ENCODE assay signal across 28 mouse cellular contexts in the genomic region with DNA sequence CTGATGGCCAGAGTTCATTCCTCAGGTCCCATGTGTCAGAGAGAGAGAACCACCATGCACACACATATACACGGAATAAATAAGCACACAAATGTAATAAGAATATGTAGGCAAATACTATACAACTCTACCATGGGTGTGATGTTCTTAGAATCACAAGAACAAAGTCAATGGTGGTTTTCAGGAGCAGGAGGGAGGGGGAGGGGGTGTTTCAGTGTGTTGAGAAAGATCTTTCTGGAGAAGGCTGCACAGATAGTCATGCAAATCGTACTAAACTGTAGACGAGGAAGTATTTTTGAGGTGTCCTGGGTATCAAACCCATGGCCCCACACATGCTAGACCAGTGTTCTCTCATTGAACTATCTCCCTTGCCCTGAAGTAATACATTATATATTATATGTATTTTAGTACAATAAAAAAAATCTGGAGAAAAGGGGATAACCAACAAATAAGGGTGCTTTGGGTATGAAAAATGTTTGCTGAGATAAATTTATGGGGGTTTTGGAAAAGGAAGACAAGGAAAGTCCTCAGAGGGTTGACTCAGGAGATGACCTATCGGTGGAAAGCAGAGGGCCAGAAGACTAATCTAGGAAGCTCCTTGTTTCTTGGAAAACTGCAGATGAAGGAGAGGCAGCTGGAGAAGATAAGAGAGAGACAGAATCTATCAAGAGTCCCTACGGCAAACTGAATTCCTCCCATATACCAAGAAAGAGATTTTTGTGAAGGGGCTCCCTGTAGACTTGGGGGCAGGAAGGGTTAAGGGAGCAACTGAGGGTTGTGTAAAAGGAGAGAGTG. TPM values are rescaled to one million over a fixed set of nuclear protein-coding genes. Genes with fewer than 3 reads are reported as not detected.
DNase-seq lines count a peak whose midpoint lies in the region; ATAC-seq and TF ChIP-seq lines count a peak whose summit lies in the region.
"Had no signal": no experiment of that assay in that cellular context is flagged by ENCODE, and none has a peak within 500 bp of the region (broad histone marks: within the 10 kb centered on the region; RNA-seq: fewer than 3 reads in every experiment).

No protein-coding gene starts in this region.

- no peak overlapping the region for H3K9ac ChIP-seq in liver, postnatal 0 days (replicated peaks)
- no peak overlapping the region for H3K9ac ChIP-seq in liver, embryonic 11.5 days (ENCODE audit: low read depth, low read length)
- H3K9ac ChIP-seq in liver, embryonic 16.5 days (ENCODE audit: low read depth, low read length): no peak overlapping the region
- no peak overlapping the region for H3K9ac ChIP-seq in midbrain, embryonic 15.5 days
- H3K9ac ChIP-seq: embryonic facial prominence, embryonic 15.5 days; forebrain, embryonic 12.5 days; forebrain, postnatal 0 days; hindbrain, embryonic 13.5 days; lung, embryonic 15.5 days; midbrain, embryonic 12.5 days; neural tube, embryonic 13.5 days had no signal

- TF ChIP-seq CTCF in liver, postnatal 0 days (IDR thresholded peaks at IDR 0.05; ENCODE audit: low read depth): no peak

- H3K4me2 ChIP-seq in liver, postnatal 0 days (ENCODE audit: low read depth, low read length): no peak overlapping the region
- H3K4me2 ChIP-seq in liver, embryonic 11.5 days: no peak overlapping the region
- no peak overlapping the region for H3K4me2 ChIP-seq in liver, embryonic 16.5 days (ENCODE audit: low read depth, low read length)
- H3K4me2 ChIP-seq in midbrain, embryonic 15.5 days: no peak overlapping the region
- H3K4me2 ChIP-seq: embryonic facial prominence, embryonic 15.5 days; forebrain, embryonic 12.5 days; hindbrain, embryonic 13.5 days; lung, embryonic 15.5 days; midbrain, embryonic 12.5 days; neural tube, embryonic 13.5 days had no signal

- H3K36me3 ChIP-seq in heart, embryonic 10.5 days: no peaks in the 10 kb centered on the region
- H3K36me3 ChIP-seq in liver, postnatal 0 days (replicated peaks; ENCODE audit: insufficient read depth, low read length): no peaks in the 10 kb centered on the region
- H3K36me3 ChIP-seq in liver, embryonic 11.5 days (ENCODE audit: control insufficient read depth, insufficient read depth, low read length): no peaks in the 10 kb centered on the region
- H3K36me3 ChIP-seq in liver, embryonic 16.5 days (ENCODE audit: control insufficient read depth, insufficient read depth): no peaks in the 10 kb centered on the region
- H3K36me3 ChIP-seq in midbrain, embryonic 15.5 days (replicated peaks): no peaks in the 10 kb centered on the region
- H3K36me3 ChIP-seq: embryonic facial prominence, embryonic 10.5 days; embryonic facial prominence, embryonic 15.5 days; forebrain, embryonic 12.5 days; hindbrain, embryonic 13.5 days; lung, embryonic 15.5 days; midbrain, embryonic 12.5 days; neural tube, embryonic 13.5 days had no signal

- peak; percentile 60 for DNase-seq in heart, adult 11 months
- DNase-seq in heart, embryonic 10.5 days (ENCODE audit: low spot score): no peak
- peak; percentile 16 for DNase-seq in liver
- DNase-seq in liver, postnatal 0 days: no peak
- no peak for DNase-seq in liver, embryonic 11.5 days (ENCODE audit: low spot score)
- no peak for DNase-seq in left cerebral cortex, adult 18-20 months (ENCODE audit: low spot score in 2 of 2)
- DNase-seq: adrenal gland, postnatal 10 days; cerebellum, adult 18-20 months; cerebellum, postnatal 10 days; forebrain, postnatal 0 days; gastrocnemius, postnatal 36 days; heart, postnatal 36 days; kidney, postnatal 36 days; left cerebral cortex, postnatal 4 days; lung, postnatal 4 days had no signal

- no peaks in the 10 kb centered on the region for H3K9me3 ChIP-seq in heart, embryonic 10.5 days
- H3K9me3 ChIP-seq in liver, postnatal 0 days (ENCODE audit: low read length): no peaks in the 10 kb centered on the region
- no peaks in the 10 kb centered on the region for H3K9me3 ChIP-seq in liver, embryonic 11.5 days (ENCODE audit: control insufficient read depth, low read length)
- no peaks in the 10 kb centered on the region for H3K9me3 ChIP-seq in liver, embryonic 16.5 days (replicated peaks; ENCODE audit: control insufficient read depth, low read length)
- H3K9me3 ChIP-seq in midbrain, embryonic 15.5 days: no peaks in the 10 kb centered on the region
- H3K9me3 ChIP-seq: embryonic facial prominence, embryonic 10.5 days; embryonic facial prominence, embryonic 15.5 days; forebrain, embryonic 12.5 days; hindbrain, embryonic 13.5 days; lung, embryonic 15.5 days; megakaryocyte, embryonic 14.5 days; midbrain, embryonic 12.5 days; neural tube, embryonic 13.5 days had no signal

- H3K27ac ChIP-seq in heart, embryonic 10.5 days: no peak overlapping the region
- H3K27ac ChIP-seq in liver, postnatal 0 days (ENCODE audit: low read depth): no peak overlapping the region
- no peak overlapping the region for H3K27ac ChIP-seq in liver, embryonic 11.5 days (ENCODE audit: low read depth, low read length)
- no peak overlapping the region for H3K27ac ChIP-seq in liver, embryonic 16.5 days (ENCODE audit: low read length)
- no peak overlapping the region for H3K27ac ChIP-seq in midbrain, embryonic 15.5 days
- H3K27ac ChIP-seq: embryonic facial prominence, embryonic 10.5 days; embryonic facial prominence, embryonic 15.5 days; forebrain, embryonic 12.5 days; hindbrain, embryonic 13.5 days; layer of hippocampus, adult 2 months; midbrain, embryonic 12.5 days; neural tube, embryonic 13.5 days had no signal

- H3K4me1 ChIP-seq in heart, embryonic 10.5 days: peaks cover 12% of the 10 kb centered on the region
- peaks cover 7% of the 10 kb centered on the region; the same call in 1 of the 2 replicates for H3K4me1 ChIP-seq in liver, postnatal 0 days (ENCODE audit: insufficient read depth)
- H3K4me1 ChIP-seq in liver, embryonic 11.5 days (replicated peaks; ENCODE audit: control insufficient read depth, insufficient read depth, low read length): peaks cover 30% of the 10 kb centered on the region
- H3K4me1 ChIP-seq in liver, embryonic 16.5 days (ENCODE audit: control insufficient read depth, low read depth, low read length): peaks cover 6% of the 10 kb centered on the region
- no peaks in the 10 kb centered on the region for H3K4me1 ChIP-seq in midbrain, embryonic 15.5 days
- H3K4me1 ChIP-seq: forebrain, embryonic 12.5 days; hindbrain, embryonic 13.5 days; midbrain, embryonic 12.5 days; neural tube, embryonic 13.5 days had no signal

- 73% methylated on average over 5 of the region's 5 CpGs for WGBS in heart, embryonic 10.5 days
- WGBS in liver, postnatal 0 days (ENCODE audit: insufficient replicate concordance): 59% methylated on average over 5 of the region's 5 CpGs
- 59% methylated on average over 5 of the region's 5 CpGs for WGBS in liver, embryonic 11.5 days
- 40% methylated on average over 5 of the region's 5 CpGs for WGBS in liver, embryonic 16.5 days (ENCODE audit: insufficient replicate concordance)
- 91% methylated on average over 5 of the region's 5 CpGs for WGBS in midbrain, embryonic 15.5 days

- no peak for TF ChIP-seq EP300 in liver, postnatal 0 days (IDR thresholded peaks at IDR 0.05; ENCODE audit: low read depth)

- H3K4me3 ChIP-seq in heart, embryonic 10.5 days: no peak overlapping the region
- H3K4me3 ChIP-seq in liver, postnatal 0 days (ENCODE audit: low read depth, low read length): no peak overlapping the region
- H3K4me3 ChIP-seq in liver, embryonic 11.5 days (ENCODE audit: low read depth, low read length): no peak overlapping the region
- H3K4me3 ChIP-seq in liver, embryonic 16.5 days (ENCODE audit: low read depth, low read length): no peak overlapping the region
- no peak overlapping the region for H3K4me3 ChIP-seq in midbrain, embryonic 15.5 days
- H3K4me3 ChIP-seq: embryonic facial prominence, embryonic 10.5 days; embryonic facial prominence, embryonic 15.5 days; forebrain, embryonic 12.5 days; hindbrain, embryonic 13.5 days; layer of hippocampus, adult 2 months; lung, embryonic 15.5 days; megakaryocyte, embryonic 14.5 days; midbrain, embryonic 12.5 days; neural tube, embryonic 13.5 days had no signal

- no peaks in the 10 kb centered on the region for H3K27me3 ChIP-seq in heart, embryonic 10.5 days (ENCODE audit: insufficient read depth, poor library complexity, severe bottlenecking)
- H3K27me3 ChIP-seq in liver, postnatal 0 days (ENCODE audit: insufficient read depth, low read length): no peaks in the 10 kb centered on the region
- no peaks in the 10 kb centered on the region for H3K27me3 ChIP-seq in liver, embryonic 11.5 days (replicated peaks; ENCODE audit: control insufficient read depth, insufficient read depth, low read length)
- H3K27me3 ChIP-seq in liver, embryonic 16.5 days (ENCODE audit: control insufficient read depth, insufficient read depth, low read depth, low read length): no peaks in the 10 kb centered on the region
- H3K27me3 ChIP-seq in midbrain, embryonic 15.5 days (replicated peaks): no peaks in the 10 kb centered on the region
- H3K27me3 ChIP-seq: embryonic facial prominence, embryonic 15.5 days; forebrain, embryonic 12.5 days; hindbrain, embryonic 13.5 days; lung, embryonic 15.5 days; midbrain, embryonic 12.5 days; neural tube, embryonic 13.5 days; Patski had no signal

- ATAC-seq in liver, postnatal 0 days: no peak
- ATAC-seq in liver, embryonic 11.5 days (replicated peaks; ENCODE audit: low FRiP score): peak; percentile 73
- 0 out of 2 replicates have a peak, but pooled peaks have one; percentile 43 for ATAC-seq in liver, embryonic 16.5 days (ENCODE audit: low read depth)
- no peak for ATAC-seq in midbrain, embryonic 15.5 days (replicated peaks)
- ATAC-seq: forebrain, postnatal 0 days; intestine, embryonic 16.5 days; Patski had no signal

RNA-seq across cellular contexts. Expression of a gene that starts 11.5 kb away (rescaled TPM):
- 4.6 and 6.7 TPM in 2 replicates for polyA plus RNA-seq in heart, embryonic 10.5 days (2016; fragmentation: Nextera tagmentation; extraction: Ambion mirVana)
- 1.5 and 1.8 TPM in 2 replicates for polyA plus RNA-seq in liver, postnatal 0 days (2015; fragmentation: Nextera tagmentation; extraction: Ambion mirVana)
- 10.3 and 10.6 TPM in 2 replicates for polyA plus RNA-seq in liver, embryonic 11.5 days (2014; fragmentation: Nextera tagmentation; extraction: Ambion mirVana)
- polyA plus RNA-seq in liver, embryonic 16.5 days (2015; fragmentation: Nextera tagmentation; extraction: Ambion mirVana): 1.0 and 1.1 TPM in 2 replicates
- polyA plus RNA-seq in midbrain, embryonic 15.5 days (2015; fragmentation: Nextera tagmentation; extraction: Ambion mirVana): 44.3 and 48.2 TPM in 2 replicates
- 10 to 100 TPM; 55.5 to 56.7 TPM for total RNA-seq in left cerebral cortex, adult 18-20 months (2021)

Comparison
In these comparisons a context has a peak if more than half of its experiments do, and no peak if none do; other contexts are left out.
1. DNase-seq: peak in heart, adult 11 months (single experiment) and liver (single experiment); none in heart, embryonic 10.5 days (single experiment), liver, postnatal 0 days (single experiment), liver, embryonic 11.5 days (single experiment) and left cerebral cortex, adult 18-20 months (0 of 2).
2. ATAC-seq: peak in liver, embryonic 11.5 days (single experiment) and liver, embryonic 16.5 days (single experiment); none in liver, postnatal 0 days (single experiment) and midbrain, embryonic 15.5 days (single experiment).